ENCODE assay signal across 14 mouse cellular contexts in genomic region chr1:76031171-76031922, GRCm38 (mm10).
DNase-seq lines count a peak whose midpoint lies in the region; ATAC-seq and TF ChIP-seq lines count a peak whose summit lies in the region.
"Had no signal": no experiment of that assay in that cellular context is flagged by ENCODE, and none has a peak within 500 bp of the region (broad histone marks: within the 10 kb centered on the region; RNA-seq: fewer than 3 reads in every experiment).

No protein-coding gene starts in this region.

- H3K79me2 ChIP-seq in heart, adult 2 months (replicated peaks; ENCODE audit: control insufficient read depth, insufficient read depth, low read length): no peaks in the 10 kb centered on the region

- 0 out of 2 replicates have a peak, but pooled peaks have one; percentile 53 for ATAC-seq in liver, embryonic 13.5 days (ENCODE audit: low read depth)
- no peak for ATAC-seq in limb, embryonic 11.5 days (ENCODE audit: insufficient number of reproducible peaks, low FRiP score, low TSS enrichment, low read depth)
- ATAC-seq: midbrain, embryonic 15.5 days had no signal

- H3K9me3 ChIP-seq in liver, embryonic 13.5 days (replicated peaks): no peaks in the 10 kb centered on the region
- H3K9me3 ChIP-seq in limb, embryonic 11.5 days (ENCODE audit: control insufficient read depth, low read length): no peaks in the 10 kb centered on the region
- H3K9me3 ChIP-seq: liver, embryonic 15.5 days; midbrain, embryonic 15.5 days; neural tube, embryonic 12.5 days had no signal

- peaks cover 4% of the 10 kb centered on the region for H3K4me1 ChIP-seq in heart, adult 2 months (ENCODE audit: control insufficient read depth, insufficient read depth, low read length)
- no peaks in the 10 kb centered on the region; the same call in 1 of the 2 replicates for H3K4me1 ChIP-seq in liver, embryonic 13.5 days (replicated peaks)
- peaks cover 5% of the 10 kb centered on the region; the same call in 1 of the 2 replicates for H3K4me1 ChIP-seq in limb, embryonic 11.5 days (ENCODE audit: control insufficient read depth, insufficient read depth, low read length)
- H3K4me1 ChIP-seq: liver, embryonic 15.5 days had no signal

- no peak overlapping the region for H3K9ac ChIP-seq in heart, adult 2 months (ENCODE audit: low read depth, low read length)
- H3K9ac ChIP-seq in liver, embryonic 13.5 days: no peak overlapping the region
- H3K9ac ChIP-seq in limb, embryonic 11.5 days (ENCODE audit: low read length): no peak overlapping the region
- H3K9ac ChIP-seq: liver, embryonic 15.5 days; midbrain, embryonic 15.5 days; neural tube, embryonic 12.5 days had no signal

- H3K36me3 ChIP-seq in heart, adult 2 months (ENCODE audit: control insufficient read depth, insufficient read depth, low read length): peaks cover 6% of the 10 kb centered on the region
- H3K36me3 ChIP-seq in liver, embryonic 13.5 days: no peaks in the 10 kb centered on the region
- no peaks in the 10 kb centered on the region for H3K36me3 ChIP-seq in limb, embryonic 11.5 days (ENCODE audit: control insufficient read depth, insufficient read depth, low read length)
- H3K36me3 ChIP-seq: liver, embryonic 15.5 days; midbrain, embryonic 15.5 days; neural tube, embryonic 12.5 days had no signal

- no peak for TF ChIP-seq EP300 in heart, adult 2 months (IDR thresholded peaks at IDR 0.05; ENCODE audit: insufficient read depth, low read depth, low read length)

- no peak overlapping the region for H3K4me3 ChIP-seq in heart, adult 2 months
- no peak overlapping the region for H3K4me3 ChIP-seq in liver, embryonic 13.5 days (replicated peaks)
- no peak overlapping the region for H3K4me3 ChIP-seq in limb, embryonic 11.5 days (ENCODE audit: low read depth, low read length)
- H3K4me3 ChIP-seq: liver, embryonic 15.5 days; midbrain, embryonic 15.5 days; neural tube, embryonic 12.5 days had no signal

- peak overlapping the region; percentile 74 for H3K27ac ChIP-seq in heart, adult 2 months
- H3K27ac ChIP-seq in liver, embryonic 13.5 days: 0 out of 2 replicates have a peak overlapping the region, but pooled peaks have one; percentile 23
- H3K27ac ChIP-seq in limb, embryonic 11.5 days (replicated peaks; ENCODE audit: low read depth, low read length): no peak overlapping the region
- H3K27ac ChIP-seq: liver, embryonic 15.5 days; midbrain, embryonic 15.5 days; neural tube, embryonic 12.5 days had no signal

- DNase-seq in heart, adult 2 months: no peak
- DNase-seq in heart, postnatal 14 days: no peak
- DNase-seq in liver, embryonic 13.5 days: no peak
- no peak for DNase-seq in liver
- peak; percentile 24 for DNase-seq in limb, embryonic 11.5 days (ENCODE audit: low spot score)
- peak; percentile 32 for DNase-seq in mesoderm, embryonic 11.5 days (ENCODE audit: low read depth, low spot score)
- DNase-seq in frontal cortex, postnatal 25 days (ENCODE audit: low spot score in 2 of 2): no peak
- DNase-seq: adrenal gland, postnatal 14 days; kidney, postnatal 25 days; thymus, postnatal 4 days had no signal

- no peak for TF ChIP-seq CTCF in heart, adult 2 months (IDR thresholded peaks at IDR 0.05)

- WGBS in heart, adult 2 months: 42% methylated on average over 11 of the region's 11 CpGs
- WGBS in liver, embryonic 13.5 days (ENCODE audit: insufficient replicate concordance): 48% methylated on average over 11 of the region's 11 CpGs
- 30% methylated on average over 11 of the region's 11 CpGs for WGBS in limb, embryonic 11.5 days

- no peaks in the 10 kb centered on the region for H3K27me3 ChIP-seq in heart, adult 2 months (ENCODE audit: control insufficient read depth, insufficient read depth, low read length)
- H3K27me3 ChIP-seq in liver, embryonic 13.5 days: no peaks in the 10 kb centered on the region
- H3K27me3 ChIP-seq in limb, embryonic 11.5 days (ENCODE audit: control insufficient read depth, insufficient read depth, low read length): no peaks in the 10 kb centered on the region
- H3K27me3 ChIP-seq: CH12.LX; liver, embryonic 15.5 days; midbrain, embryonic 15.5 days; neural tube, embryonic 12.5 days had no signal

- H3K4me2 ChIP-seq in liver, embryonic 13.5 days: no peak overlapping the region
- no peak overlapping the region for H3K4me2 ChIP-seq in limb, embryonic 11.5 days (ENCODE audit: low read depth, severe bottlenecking)
- H3K4me2 ChIP-seq: liver, embryonic 15.5 days; midbrain, embryonic 15.5 days; neural tube, embryonic 12.5 days had no signal

- intact Hi-C loops in heart, adult 2 months (cut with DNase I): loop anchor here (10.0 kb wide), 1 partner anchor 1013 kb away; no protein-coding TSS in a partner anchor
- intact Hi-C loops in heart, postnatal 14 days (cut with DNase I): loop anchor here (10.0 kb wide), 1 partner anchor 1013 kb away; no protein-coding TSS in a partner anchor

- no peak for TF ChIP-seq POLR2A in heart, adult 2 months (IDR thresholded peaks at IDR 0.05; ENCODE audit: insufficient read depth, low read depth, low read length)

Comparison
In these comparisons a context has a peak if more than half of its experiments do, and no peak if none do; other contexts are left out.
1. DNase-seq: peak in limb, embryonic 11.5 days (single experiment) and mesoderm, embryonic 11.5 days (single experiment); none in heart, adult 2 months (0 of 2), heart, postnatal 14 days (0 of 2), liver, embryonic 13.5 days (single experiment), liver (single experiment) and frontal cortex, postnatal 25 days (0 of 2).